Mouse (Mus musculus) heart, adult 8-10 months (tissue): ENCODE data around the gene Shld2. TPM values are rescaled to one million over a fixed set of nuclear protein-coding genes. Genes with fewer than 3 reads are reported as not detected.
"Not testable (repeated sequence)": the region's sequence is repeated elsewhere in the genome, so short reads cannot be mapped to it uniquely, and the experiment has no call there.

ENCODE experiments used
- DNase-seq: peaks from one replicate; pipeline ENCODE4 v3.0.0; 2022; ENCODE audit warnings: low spot score
- total RNA-seq, 4 experiments: library from RNA; stranded (reverse); gene quantifications; 2 replicates each; pipeline ENCODE4 v1.2.4; 2022

Shld2 gene
- total RNA-seq, 4 experiments from 2014 or later = 6.3 to 8.8 (median 7.6) TPM

- DNase-seq = no peak
Measured at GRCm38 (mm10) chr14:34288396-34288795, 21.9 kb downstream of the Shld2 start.

- DNase-seq = no peak
Measured at GRCm38 (mm10) chr14:34281736-34282269, 28.5 kb downstream of the Shld2 start.

GRCm38 (mm10) chr14:34280798-34281197 lies 29.5 kb downstream of the Shld2 start:
- no peak for DNase-seq

- no peak for DNase-seq
Measured at GRCm38 (mm10) chr14:34279726-34280125, 30.6 kb downstream of the Shld2 start.

GRCm38 (mm10) chr14:34275225-34275624 lies 35.1 kb downstream of the Shld2 start:
- DNase-seq = no peak

GRCm38 (mm10) chr14:34274141-34274540 lies 36.2 kb downstream of the Shld2 start:
- no peak for DNase-seq

- peak; percentile 44 for DNase-seq
Measured at GRCm38 (mm10) chr14:34273280-34273679, 37.0 kb downstream of the Shld2 start.

- no peak for DNase-seq
Measured at GRCm38 (mm10) chr14:34268046-34268445, 42.2 kb downstream of the Shld2 start.

- DNase-seq = not testable (repeated sequence)
Measured at GRCm38 (mm10) chr14:34258525-34258924, 51.8 kb downstream of the Shld2 start.

GRCm38 (mm10) chr14:34253261-34253660 lies 57.0 kb downstream of the Shld2 start:
- no peak for DNase-seq

GRCm38 (mm10) chr14:34252470-34253145 lies 57.7 kb downstream of the Shld2 start:
- DNase-seq = no peak

GRCm38 (mm10) chr14:34240676-34241075 lies 69.6 kb downstream of the Shld2 start:
- DNase-seq = no peak

GRCm38 (mm10) chr14:34240263-34240662 lies 70.0 kb downstream of the Shld2 start:
- DNase-seq = no peak

- peak; percentile 76 for DNase-seq
Measured at GRCm38 (mm10) chr14:34234630-34235380, 75.5 kb downstream of the Shld2 start.

- DNase-seq = no peak
Measured at GRCm38 (mm10) chr14:34233846-34234245, 76.4 kb downstream of the Shld2 start.

- no peak for DNase-seq
Measured at GRCm38 (mm10) chr14:34232866-34233680, 77.2 kb downstream of the Shld2 start.

- no peak for DNase-seq
Measured at GRCm38 (mm10) chr14:34232340-34232739, 78.0 kb downstream of the Shld2 start.

GRCm38 (mm10) chr14:34228830-34229506 lies 81.3 kb downstream of the Shld2 start:
- DNase-seq = no peak

GRCm38 (mm10) chr14:34227981-34228380 lies 82.3 kb downstream of the Shld2 start:
- DNase-seq = no peak

GRCm38 (mm10) chr14:34226566-34226965 lies 83.7 kb downstream of the Shld2 start:
- no peak for DNase-seq

GRCm38 (mm10) chr14:34225986-34226385 lies 84.3 kb downstream of the Shld2 start:
- no peak for DNase-seq
